Mouse (Mus musculus) heart, embryonic 14.5 days (tissue): ENCODE results near the gene 4930579F01Rik. TPM values are rescaled to one million over a fixed set of nuclear protein-coding genes. Genes with fewer than 3 reads are reported as not detected.

Experiments
- ATAC-seq: fragments of 200-750 bp; cut with Nextera tagmentation; 2 replicates; pipeline ENCODE4 v1.8.0; 2017; ENCODE audit warnings: low read depth, moderate TSS enrichment; ENCODE audit not compliant: insufficient number of reproducible peaks, insufficient read depth, low FRiP score
- H3K27ac ChIP-seq, 2 experiments: fragments of 200-500 bp in 1 of 2; fragments of 300-500 bp in 1 of 2; sonication (generic) in 1 of 2; replicated peaks in 1 of 2; 2 replicates each; pipeline ENCODE4 v1.5.1; 2012 to 2014; ENCODE audit warnings: low read depth in 2 of 2, low read length in 2 of 2, control low read depth in 1 of 2, mild to moderate bottlenecking in 1 of 2, mixed read lengths in 1 of 2; ENCODE audit not compliant: control insufficient read depth in 1 of 2, insufficient read depth in 1 of 2
- H3K27me3 ChIP-seq: fragments of 300-500 bp; sonication (generic); 2 replicates; pipeline ENCODE4 v1.6.1; 2014; ENCODE audit warnings: mild to moderate bottlenecking, low read length, control low read depth; ENCODE audit not compliant: control insufficient read depth, insufficient read depth
- H3K36me3 ChIP-seq: fragments of 300-500 bp; sonication (generic); 2 replicates; pipeline ENCODE4 v1.6.1; 2014; ENCODE audit warnings: mild to moderate bottlenecking, control low read depth, low read length, mixed read lengths; ENCODE audit not compliant: control insufficient read depth, insufficient read depth
- H3K4me1 ChIP-seq, 2 experiments: fragments of 200-500 bp in 1 of 2; fragments of 300-500 bp in 1 of 2; sonication (generic) in 1 of 2; 2 replicates each; pipeline ENCODE4 v1.6.1; 2012 to 2014; ENCODE audit warnings: low read length in 2 of 2, control low read depth in 1 of 2, mixed read lengths in 1 of 2; ENCODE audit not compliant: control insufficient read depth in 2 of 2, insufficient read depth in 2 of 2
- H3K4me2 ChIP-seq: fragments of 300-500 bp; sonication (generic); 2 replicates; pipeline ENCODE4 v1.6.1; 2014; ENCODE audit warnings: mild to moderate bottlenecking, low read length
- H3K4me3 ChIP-seq, 2 experiments: fragments of 200-500 bp in 1 of 2; fragments of 300-500 bp in 1 of 2; sonication (generic) in 1 of 2; 2 replicates each; pipeline ENCODE4 v1.5.1; 2012 to 2014; ENCODE audit warnings: low read length in 2 of 2, mild to moderate bottlenecking in 2 of 2, control low read depth in 1 of 2, low read depth in 1 of 2, moderate library complexity in 1 of 2; ENCODE audit not compliant: control insufficient read depth in 1 of 2, insufficient read depth in 1 of 2
- H3K9ac ChIP-seq: fragments of 300-500 bp; sonication (generic); 2 replicates; pipeline ENCODE4 v1.6.1; 2014; ENCODE audit warnings: mild to moderate bottlenecking, low read length
- H3K9me3 ChIP-seq: fragments of 300-500 bp; sonication (generic); 2 replicates; pipeline ENCODE4 v1.6.1; 2016; ENCODE audit warnings: low read length, control low read depth; ENCODE audit not compliant: control insufficient read depth
- WGBS: fragments of 180-500 bp; shearing (Covaris S2); extraction: QIAGEN DNeasy Blood & Tissue Kit; methylation state at CpG from one replicate; pipeline ENCODE4 v1.1.7; 2014; 5-methylcytosine and 5-hydroxymethylcytosine counted together
- polyA plus RNA-seq: library from polyadenylated mRNA; unstranded; fragments of >200 nt; fragmentation: Nextera tagmentation; extraction: Ambion mirVana; gene quantifications from 2 replicates; pipeline ENCODE4 v1.2.1, GENCODE M21; 2014

Gene 4930579F01Rik
- polyA plus RNA-seq, 1 experiment from 2014 or later, result not detected

GRCm38 (mm10) chr3:138225853-138226252, 32.2 kb upstream of the 4930579F01Rik start:
- no peak overlapping the region for H3K4me2 ChIP-seq
- H3K36me3 ChIP-seq, result no peaks in the 10 kb centered on the region
- 44% methylated on average over 7 of the region's 7 CpGs for WGBS
- H3K9ac ChIP-seq, result no peak overlapping the region
- H3K27me3 ChIP-seq, result no peaks in the 10 kb centered on the region
- no peaks in the 10 kb centered on the region; a peak in 1 of 4 replicates for H3K4me1 ChIP-seq
- H3K9me3 ChIP-seq, result no peaks in the 10 kb centered on the region
- no peak for ATAC-seq
- H3K4me3 ChIP-seq, result no peak overlapping the region
- H3K27ac ChIP-seq, result no peak overlapping the region

- WGBS, result 77% methylated on average over 6 of the region's 7 CpGs
- H3K4me1 ChIP-seq, result no peaks in the 10 kb centered on the region; a peak in 1 of 4 replicates
Measured at GRCm38 (mm10) chr3:138225331-138225730, 31.7 kb upstream of the 4930579F01Rik start.

GRCm38 (mm10) chr3:138224363-138224954, 30.8 kb upstream of the 4930579F01Rik start:
- no peaks in the 10 kb centered on the region for H3K9me3 ChIP-seq
- no peak overlapping the region for H3K27ac ChIP-seq
- H3K36me3 ChIP-seq, result no peaks in the 10 kb centered on the region
- no peaks in the 10 kb centered on the region; a peak in 1 of 4 replicates for H3K4me1 ChIP-seq
- H3K27me3 ChIP-seq, result no peaks in the 10 kb centered on the region
- no peak overlapping the region for H3K4me3 ChIP-seq
- ATAC-seq, result no peak
- no peak overlapping the region for H3K4me2 ChIP-seq
- no peak overlapping the region for H3K9ac ChIP-seq
- 79% methylated on average over 13 of the region's 13 CpGs for WGBS

More at GRCm38 (mm10) chr3:138225331-138225730, 31.7 kb upstream of the 4930579F01Rik start:
- Histone ChIP-seq H3K9ac (no peak overlapping the region), H3K9me3 (no peaks in the 10 kb centered on the region), H3K4me2 (no peak overlapping the region), H3K4me3 (no peak overlapping the region), H3K36me3 (no peaks in the 10 kb centered on the region), H3K27ac (no peak overlapping the region), H3K27me3 (no peaks in the 10 kb centered on the region)
- no peak for ATAC-seq

- H3K36me3 ChIP-seq, result no peaks in the 10 kb centered on the region
- no peak overlapping the region for H3K9ac ChIP-seq
- ATAC-seq, result no peak
Measured at GRCm38 (mm10) chr3:138222952-138223351, 29.3 kb upstream of the 4930579F01Rik start.

GRCm38 (mm10) chr3:138222511-138222910, 28.9 kb upstream of the 4930579F01Rik start:
- no peaks in the 10 kb centered on the region for H3K36me3 ChIP-seq
- no peak overlapping the region for H3K4me3 ChIP-seq
- no peak overlapping the region for H3K9ac ChIP-seq
- H3K4me1 ChIP-seq, result no peaks in the 10 kb centered on the region; a peak in 1 of 4 replicates
- H3K27me3 ChIP-seq, result no peaks in the 10 kb centered on the region
- 62% methylated on average over 4 of the region's 4 CpGs for WGBS
- no peak overlapping the region for H3K4me2 ChIP-seq
- no peaks in the 10 kb centered on the region for H3K9me3 ChIP-seq
- H3K27ac ChIP-seq, result no peak overlapping the region
- no peak for ATAC-seq

More at GRCm38 (mm10) chr3:138222952-138223351, 29.3 kb upstream of the 4930579F01Rik start:
- H3K27me3 ChIP-seq, result no peaks in the 10 kb centered on the region
- no peak overlapping the region for H3K27ac ChIP-seq
- H3K4me1 ChIP-seq, result no peaks in the 10 kb centered on the region; a peak in 1 of 4 replicates
- H3K9me3 ChIP-seq, result no peaks in the 10 kb centered on the region
- H3K4me3 ChIP-seq, result no peak overlapping the region
- no peak overlapping the region for H3K4me2 ChIP-seq
- 40% methylated on average over 5 of the region's 5 CpGs for WGBS

GRCm38 (mm10) chr3:138221116-138221515, 27.5 kb upstream of the 4930579F01Rik start:
- H3K4me2 ChIP-seq, result no peak overlapping the region
- H3K9ac ChIP-seq, result no peak overlapping the region
- H3K9me3 ChIP-seq, result no peaks in the 10 kb centered on the region
- H3K4me1 ChIP-seq, result no peaks in the 10 kb centered on the region; a peak in 1 of 4 replicates
- no peaks in the 10 kb centered on the region for H3K27me3 ChIP-seq
- no peak overlapping the region for H3K4me3 ChIP-seq
- no peak for ATAC-seq
- 88% methylated on average over 11 of the region's 11 CpGs for WGBS
- H3K36me3 ChIP-seq, result no peaks in the 10 kb centered on the region
- no peak overlapping the region for H3K27ac ChIP-seq

GRCm38 (mm10) chr3:138217631-138218264, 24.1 kb upstream of the 4930579F01Rik start, which contains the start of gene Adh7:
TSS of gene Adh7 (plus strand) at chr3:138217760.
- H3K27me3 ChIP-seq, result no peaks in the 10 kb centered on the region
- no peak within 1 kb of the TSS for H3K27ac ChIP-seq
- no peaks in the 10 kb centered on the region for H3K9me3 ChIP-seq
- WGBS, result 77% methylated on average over 10 of the region's 10 CpGs
- no peak within 1 kb of the TSS for H3K4me2 ChIP-seq
- no peaks in the 10 kb centered on the region for H3K4me1 ChIP-seq
- no peak for ATAC-seq
- H3K36me3 ChIP-seq, result no peaks in the 10 kb centered on the region
- no peak within 1 kb of the TSS for H3K9ac ChIP-seq
- no peak within 1 kb of the TSS for H3K4me3 ChIP-seq
